Mouse (Mus musculus) fat pad, adult 2 months (tissue): ENCODE data around the gene Srrm2.

ENCODE experiments used
- DNase-seq: peaks from one replicate; pipeline ENCODE4 v3.0.0-alpha.2; 2011; ENCODE audit warnings: low read depth, low spot score; ENCODE audit errors: extremely low read depth

The Srrm2 gene

DNA sequence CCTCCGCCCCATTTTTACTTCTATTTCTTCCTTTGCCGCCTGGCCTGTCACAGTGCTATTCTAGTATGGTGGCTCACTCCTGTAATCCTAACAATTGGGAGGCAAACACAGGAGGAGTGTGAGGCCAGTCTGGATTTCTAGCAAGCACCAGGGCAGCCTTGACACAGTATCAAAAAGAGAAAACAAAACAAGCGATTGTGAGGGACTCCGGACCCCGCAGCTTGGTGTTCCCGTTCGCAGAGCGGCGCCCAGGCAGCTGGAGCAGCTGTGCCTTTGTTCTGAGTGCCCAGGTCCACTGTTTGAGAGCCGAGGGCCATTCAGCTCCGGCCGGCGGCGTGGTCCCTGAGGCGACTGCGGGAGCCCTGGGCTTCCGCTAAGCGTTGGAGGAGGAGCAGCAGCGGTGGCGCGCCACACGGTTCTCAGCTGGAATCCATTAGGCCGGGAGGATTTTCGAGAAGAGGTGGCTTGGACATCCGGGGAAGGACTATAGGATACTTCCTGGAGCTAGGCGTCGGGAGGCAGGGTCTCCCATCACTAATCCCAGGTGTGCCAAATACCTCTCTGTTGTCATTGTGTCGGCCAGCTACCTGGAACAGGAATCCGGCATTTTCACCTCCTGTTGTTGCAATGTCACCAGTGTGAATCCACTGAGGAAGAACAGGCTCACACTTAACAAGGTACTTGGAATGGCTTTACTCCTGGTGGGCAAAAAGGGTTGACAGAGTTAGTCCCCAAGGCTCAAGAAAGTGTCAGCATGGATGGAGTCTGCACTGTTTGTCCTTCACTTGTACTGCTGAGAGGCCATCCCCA is at the start of gene Srrm2:
Gene Srrm2, plus strand, starts transcription at position 264 of the 810 bp plus-strand sequence.
- DNase-seq, result no peak

DNA sequence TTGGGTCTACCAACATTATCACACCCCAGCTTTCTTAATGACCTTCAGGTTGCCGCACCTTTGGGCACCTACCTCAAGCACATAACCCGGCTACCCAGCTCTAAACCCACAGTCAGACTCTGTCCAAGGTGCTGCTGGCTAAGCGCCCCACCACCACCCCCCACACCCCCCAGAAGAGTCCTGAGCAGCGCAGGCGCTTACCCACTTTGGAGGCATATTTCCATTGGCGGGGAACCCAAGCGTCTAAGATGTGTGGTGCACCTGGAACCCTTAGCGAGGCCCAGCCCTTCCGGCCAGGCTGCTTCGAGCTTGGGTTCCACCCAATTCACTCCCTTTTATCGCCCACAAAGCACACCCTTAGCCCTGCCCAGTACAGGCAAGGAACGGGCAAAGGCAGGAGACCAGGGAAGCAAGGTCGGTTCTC is 49.7 kb upstream of the Srrm2 start, which contains the start of gene Paqr4:
Gene Paqr4, minus strand, starts transcription at position 270 of the 424 bp plus-strand sequence.
- no peak for DNase-seq

DNA sequence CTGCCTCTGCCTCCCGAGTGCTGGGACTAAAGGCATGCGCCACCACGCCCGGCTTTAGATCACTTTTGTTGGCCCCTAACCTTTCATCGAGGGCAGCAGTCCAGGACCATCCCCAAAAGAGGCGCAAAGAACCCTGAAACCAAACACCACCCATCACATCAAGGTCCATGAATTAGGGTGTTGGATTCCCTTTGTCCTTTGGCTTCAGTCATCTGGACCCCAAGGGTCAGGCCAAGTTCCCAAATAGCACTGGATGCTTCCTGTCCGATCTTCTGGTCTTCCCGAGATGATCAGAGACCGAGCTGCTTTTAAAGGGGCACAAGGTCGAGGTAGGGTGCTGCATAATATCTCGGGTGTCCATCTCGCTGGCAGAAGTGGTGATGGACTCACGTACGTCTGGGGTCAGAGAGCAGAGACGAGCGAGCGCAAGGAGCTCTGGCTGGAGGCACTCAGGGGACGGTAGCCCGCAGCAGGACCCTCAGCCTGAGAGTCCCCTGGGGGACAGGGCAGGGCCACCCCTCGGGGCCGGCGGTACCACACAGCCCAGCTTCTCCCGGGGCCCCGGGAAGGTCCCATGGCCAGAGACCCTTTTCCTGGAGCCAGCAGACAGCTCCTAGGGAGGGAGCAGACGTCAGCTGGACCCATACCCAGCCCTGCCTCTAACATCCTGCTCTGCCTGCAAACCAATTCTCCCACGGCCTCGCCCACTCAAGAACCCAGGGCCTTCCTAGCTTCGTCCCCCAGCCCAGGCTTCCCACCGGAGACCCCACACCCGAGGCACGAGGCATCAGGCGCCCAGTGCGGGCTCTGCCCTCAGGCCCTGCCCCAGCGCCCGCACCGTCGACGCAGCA is 48.7 kb upstream of the Srrm2 start:
- DNase-seq, result no peak

DNA sequence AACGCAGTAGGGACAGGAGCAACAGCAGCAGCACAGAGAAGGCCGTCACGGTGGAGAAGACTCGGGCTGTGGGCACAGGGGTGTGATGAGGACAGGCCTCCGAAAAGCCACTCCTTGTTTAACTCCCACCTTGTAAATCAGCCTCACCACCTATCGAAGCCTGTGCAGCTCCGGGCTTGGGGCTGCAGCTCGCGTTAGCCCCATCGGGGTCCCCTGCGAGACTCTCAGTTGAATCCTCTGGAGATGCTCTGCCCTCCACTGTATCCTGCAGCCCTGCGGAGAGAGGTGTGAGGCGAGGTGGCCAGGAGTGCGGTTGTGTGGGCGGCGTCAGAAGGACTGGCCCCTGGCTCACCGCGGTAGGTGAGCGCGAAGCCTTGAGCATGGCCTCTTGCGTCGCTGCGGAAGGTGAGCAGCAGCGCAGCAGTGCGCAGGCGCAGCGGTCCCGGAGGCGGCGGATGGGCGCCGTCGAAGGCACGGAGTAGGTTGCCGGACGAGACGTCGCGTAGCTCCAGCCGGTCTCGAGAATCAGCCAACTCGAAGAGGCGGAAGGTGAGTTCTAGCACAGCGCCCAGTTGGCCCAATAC is 48.0 kb upstream of the Srrm2 start:
- no peak for DNase-seq

DNA sequence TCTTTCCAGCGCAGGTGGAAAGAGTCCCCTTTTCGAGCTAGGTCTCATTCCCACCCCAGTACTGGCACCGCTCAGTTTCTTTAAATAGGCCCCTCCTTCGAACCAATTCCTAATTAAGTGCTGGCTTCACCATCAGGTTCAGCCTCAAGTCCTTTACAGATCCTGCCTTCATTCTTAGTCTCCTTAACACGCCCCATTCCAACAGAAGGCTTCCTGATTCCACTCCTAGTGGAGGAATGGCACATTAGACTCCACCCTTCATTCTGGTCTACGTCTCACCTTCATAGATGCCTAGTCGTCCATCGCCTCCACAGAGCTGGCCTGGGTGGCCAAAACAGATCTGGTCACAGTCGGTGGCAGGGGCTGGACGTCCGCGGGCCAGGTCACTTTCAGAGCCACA is 47.4 kb upstream of the Srrm2 start:
- no peak for DNase-seq

DNA sequence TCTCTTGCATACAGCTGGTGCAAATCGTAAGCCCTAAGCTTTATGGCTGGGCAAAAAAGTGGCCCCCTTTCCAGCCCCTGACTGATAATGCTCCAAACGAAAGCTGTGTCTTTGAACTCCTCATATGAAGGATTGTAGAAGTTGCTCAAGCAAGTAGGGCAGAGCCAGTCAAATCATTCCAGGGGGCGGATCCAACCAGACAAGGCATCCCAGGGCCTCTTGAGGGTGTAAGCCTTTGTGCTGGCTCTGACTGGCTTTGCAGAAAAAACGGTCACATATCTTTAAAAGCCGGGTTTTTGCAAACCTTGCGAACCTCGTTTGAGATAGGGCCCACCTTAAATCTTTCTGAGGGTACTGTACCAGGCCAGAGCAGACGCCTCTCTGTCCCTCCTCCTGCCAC is 46.3 kb upstream of the Srrm2 start:
- DNase-seq, result no peak

DNA sequence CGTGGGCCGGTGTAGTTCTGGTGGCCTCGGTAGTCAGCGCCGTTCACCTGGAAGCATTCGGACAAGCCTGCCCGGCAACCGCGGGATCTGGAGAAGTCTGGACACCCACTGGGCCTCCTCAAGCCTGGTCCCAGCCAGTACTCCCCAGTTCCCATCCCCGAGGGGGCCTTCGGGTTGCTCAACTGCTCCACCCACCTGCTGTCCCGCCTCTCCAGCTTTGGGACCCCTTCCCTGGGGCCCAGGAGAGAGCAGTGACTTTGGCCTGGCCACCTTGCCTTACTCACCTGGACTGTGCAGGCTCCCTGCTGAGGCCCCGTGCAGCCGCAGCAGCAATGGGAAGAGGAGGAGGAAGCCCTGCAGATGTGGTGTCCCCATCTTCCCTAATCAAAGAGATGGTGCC is 45.7 kb upstream of the Srrm2 start:
- no peak for DNase-seq

DNA sequence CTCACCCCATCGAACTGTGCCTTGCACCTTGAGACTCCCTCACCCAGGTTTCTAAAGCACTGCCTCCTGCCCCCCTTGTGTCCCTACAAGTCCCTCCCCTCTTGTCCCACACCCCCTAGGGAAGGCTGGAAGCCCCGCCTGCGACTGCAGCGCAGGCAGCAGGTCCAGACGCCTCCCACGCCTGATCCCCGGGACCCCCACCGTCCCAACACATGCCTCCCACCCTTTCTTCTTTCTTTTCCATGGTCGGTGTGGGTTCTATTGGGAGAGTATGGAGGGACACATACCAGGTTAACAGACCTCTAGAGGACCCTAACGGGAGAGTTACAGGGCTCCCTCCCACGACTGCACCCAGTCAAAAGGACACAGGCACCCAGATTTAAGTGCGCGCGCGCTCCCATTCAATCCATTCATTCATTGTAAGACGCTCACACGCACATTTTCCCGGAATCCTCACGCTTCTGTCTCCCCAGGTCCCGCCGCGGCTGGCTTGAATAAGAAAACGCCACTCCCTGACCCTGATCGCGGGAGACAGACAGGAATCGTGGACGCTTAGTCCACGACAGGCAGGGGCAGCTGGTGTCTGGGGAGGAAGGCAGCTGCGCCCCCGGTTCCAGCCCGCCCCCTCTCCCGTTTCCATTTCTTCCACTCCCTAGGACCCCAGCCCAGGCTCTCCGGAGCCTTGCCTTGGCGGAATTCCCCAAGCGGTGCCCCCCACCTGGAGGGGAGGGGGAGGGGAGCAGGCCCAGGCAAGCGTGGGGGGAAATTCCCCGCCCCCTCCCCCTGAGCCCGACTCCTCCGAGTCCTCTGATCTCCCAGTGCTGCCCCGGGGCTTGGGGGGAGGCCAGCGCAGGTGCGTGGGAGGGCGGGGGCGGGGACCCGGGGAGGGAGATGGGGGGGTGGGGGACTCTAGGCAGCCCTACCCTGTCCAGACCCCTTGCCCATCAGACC is 44.8 kb upstream of the Srrm2 start, which contains the start of gene Kremen2:
Gene Kremen2, minus strand, starts transcription at position 533 of the 951 bp plus-strand sequence.
- no peak for DNase-seq

DNA sequence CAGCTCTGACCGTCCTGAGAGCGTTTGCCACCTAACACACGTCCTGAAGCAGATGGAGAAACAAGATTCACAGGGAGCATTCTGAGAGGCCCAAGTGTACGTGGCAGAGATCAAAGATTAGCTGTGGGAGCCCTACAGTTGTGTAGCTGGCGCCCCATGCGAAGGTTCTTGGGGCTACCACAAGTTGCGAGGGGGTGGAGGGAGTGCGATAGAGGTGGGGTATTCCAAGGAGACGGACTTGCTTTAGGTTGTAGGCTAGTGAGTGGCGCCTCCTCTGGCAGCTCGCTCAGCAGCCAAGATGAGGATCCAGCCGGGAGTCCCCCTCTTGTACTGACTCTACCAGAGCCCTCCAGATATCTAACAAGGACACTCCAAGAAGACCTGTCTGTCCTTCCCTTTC is 44.0 kb upstream of the Srrm2 start:
- DNase-seq, result no peak

DNA sequence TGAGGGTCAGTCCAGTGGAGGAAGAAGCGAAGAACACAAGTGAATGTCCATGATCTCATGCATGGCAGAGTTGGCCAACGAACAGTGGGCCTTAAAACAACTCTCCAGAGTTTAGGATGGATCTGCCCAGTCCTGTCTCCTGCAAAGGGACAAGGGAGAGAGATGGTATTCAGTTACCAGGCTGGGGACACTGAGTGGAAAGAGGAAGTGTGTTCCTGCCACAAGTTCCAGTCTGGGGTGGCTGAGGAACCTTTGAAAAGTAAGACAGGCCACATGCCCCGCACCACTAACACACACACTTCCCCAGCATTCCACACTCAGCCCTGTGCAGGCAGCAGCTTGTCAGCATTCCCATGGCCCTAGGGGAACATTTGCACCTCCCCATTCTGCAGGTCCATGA is 43.6 kb upstream of the Srrm2 start:
- DNase-seq, result no peak

DNA sequence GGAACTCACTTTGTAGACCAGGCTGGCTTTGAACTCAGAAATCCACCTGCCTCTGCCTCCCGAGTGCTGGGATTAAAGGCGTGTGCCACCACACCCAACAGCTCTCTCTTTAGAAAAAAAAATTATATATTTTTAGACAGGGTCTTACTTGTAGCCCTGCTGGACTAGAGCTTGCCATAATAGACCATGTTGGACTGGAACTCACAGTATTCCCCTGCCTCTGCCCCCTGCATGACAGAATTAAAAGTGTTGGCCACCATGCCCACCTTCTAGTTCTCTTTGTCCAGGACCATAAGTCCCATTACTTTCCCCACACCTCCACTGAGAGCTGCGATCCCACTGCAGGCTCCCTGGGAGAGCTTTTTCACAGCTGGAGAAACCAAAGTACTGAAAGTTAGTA is 42.9 kb upstream of the Srrm2 start:
- no peak for DNase-seq

DNA sequence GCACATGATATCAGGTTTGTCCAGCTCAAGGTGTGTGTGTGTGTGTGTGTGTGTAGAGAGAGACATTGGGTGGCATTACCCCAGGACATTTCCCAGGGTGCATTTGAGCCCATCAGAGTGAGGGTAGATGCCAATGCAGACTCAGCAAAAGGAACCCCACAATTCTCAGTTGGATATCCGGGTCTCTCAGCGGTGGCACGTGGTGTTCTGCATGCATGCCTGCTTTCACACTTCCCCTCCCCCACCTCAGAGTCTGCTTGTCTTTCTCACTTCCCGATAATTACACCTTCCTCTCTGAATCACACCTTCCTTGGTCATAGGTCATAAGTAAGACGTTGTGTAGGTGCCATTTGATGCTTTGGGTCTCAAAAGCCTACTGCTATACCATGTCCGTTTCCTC is 42.3 kb upstream of the Srrm2 start:
- no peak for DNase-seq

DNA sequence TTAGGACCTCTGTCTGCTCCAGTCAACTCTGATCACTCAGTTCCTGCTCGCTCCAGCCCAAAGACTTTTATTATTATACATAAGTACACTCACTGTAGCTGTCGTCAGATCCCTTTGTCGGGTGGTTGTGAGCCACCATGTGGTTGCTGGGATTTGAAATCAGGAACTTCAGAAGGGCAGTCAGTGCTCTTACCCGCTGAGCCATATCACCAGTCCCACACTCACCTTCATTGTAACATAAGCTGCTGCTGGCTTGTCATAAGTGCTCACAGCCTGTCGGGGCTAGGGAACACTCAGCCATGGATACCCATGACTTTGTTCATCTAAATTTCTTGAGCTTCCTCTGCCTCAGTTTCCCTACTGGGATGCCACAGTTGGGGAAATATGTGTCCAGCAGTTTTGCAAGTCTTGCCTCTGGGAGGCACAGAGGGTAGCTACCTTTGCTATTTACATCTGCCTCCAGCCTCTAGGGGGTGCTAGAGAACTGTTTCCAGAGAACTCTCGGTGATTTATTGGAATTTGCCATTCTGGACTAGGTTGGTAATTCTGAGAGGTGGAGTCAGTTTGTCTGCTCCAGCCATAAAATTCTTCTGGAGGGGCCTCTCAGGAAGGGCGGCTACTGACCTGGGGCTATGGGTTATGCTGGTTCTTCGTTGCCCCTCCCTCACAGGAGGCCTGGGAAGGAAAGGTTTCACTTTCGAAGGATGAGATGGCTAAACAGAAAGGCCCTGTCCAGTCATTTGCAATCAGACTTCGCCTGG is 41.5 kb upstream of the Srrm2 start:
- no peak for DNase-seq

DNA sequence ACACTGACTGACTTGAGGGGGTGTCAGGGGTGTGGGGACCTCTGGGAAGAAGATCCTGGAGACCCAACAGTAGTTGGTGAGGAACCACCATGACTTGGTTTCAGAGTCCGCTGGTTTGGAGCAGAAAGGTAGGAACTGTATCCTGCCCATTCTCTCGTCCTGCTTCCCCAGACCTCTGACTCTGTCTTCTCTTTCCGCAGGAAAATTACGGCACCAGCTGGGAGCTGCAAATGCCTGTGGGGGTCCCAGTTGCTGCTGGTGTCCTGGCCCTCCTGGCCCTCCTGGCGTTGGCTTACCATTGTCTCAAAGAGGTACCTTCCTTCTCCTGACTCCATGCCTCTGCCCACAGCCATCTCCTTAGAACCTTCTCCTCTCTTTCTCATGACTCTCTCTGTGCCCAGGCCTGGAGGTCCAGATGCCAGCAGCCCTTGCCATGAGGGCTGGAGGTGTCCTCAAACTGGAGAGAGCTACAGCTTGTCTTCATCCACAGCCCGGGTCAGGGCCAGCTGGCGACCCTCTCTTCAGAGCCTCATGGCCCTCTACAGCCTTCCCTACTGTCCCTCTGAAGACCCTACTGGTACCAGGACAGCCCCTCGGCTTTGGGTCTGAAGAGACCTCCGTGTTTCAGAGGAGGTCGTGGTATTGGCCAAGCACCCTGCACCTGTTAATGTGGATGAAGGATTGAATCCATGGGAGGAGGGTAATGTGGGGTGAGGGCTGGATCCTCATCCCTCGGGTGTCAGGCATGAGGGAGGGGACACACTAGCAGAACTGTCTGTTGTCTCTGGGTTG is 40.7 kb upstream of the Srrm2 start:
- DNase-seq, result no peak

DNA sequence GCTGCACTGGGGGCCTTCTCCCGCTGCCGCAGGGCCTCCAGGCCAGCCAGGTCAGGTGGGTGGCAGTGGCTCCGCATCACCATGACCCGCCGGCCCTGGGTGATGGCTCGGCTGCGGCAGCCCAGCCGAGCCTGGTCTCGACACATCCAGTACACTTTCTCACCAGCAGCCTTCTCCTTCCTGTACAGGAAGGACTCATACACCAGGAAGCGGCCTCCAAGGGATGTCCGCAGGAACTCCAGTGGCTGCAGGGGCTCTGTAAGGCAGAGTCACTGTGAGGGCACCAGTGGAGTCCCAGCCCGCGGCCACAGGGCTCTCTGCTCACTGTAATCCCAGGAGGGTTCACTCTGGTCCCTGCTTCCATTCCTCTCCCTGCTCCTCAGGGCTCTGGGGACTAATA is 34.6 kb upstream of the Srrm2 start:
- no peak for DNase-seq

DNA sequence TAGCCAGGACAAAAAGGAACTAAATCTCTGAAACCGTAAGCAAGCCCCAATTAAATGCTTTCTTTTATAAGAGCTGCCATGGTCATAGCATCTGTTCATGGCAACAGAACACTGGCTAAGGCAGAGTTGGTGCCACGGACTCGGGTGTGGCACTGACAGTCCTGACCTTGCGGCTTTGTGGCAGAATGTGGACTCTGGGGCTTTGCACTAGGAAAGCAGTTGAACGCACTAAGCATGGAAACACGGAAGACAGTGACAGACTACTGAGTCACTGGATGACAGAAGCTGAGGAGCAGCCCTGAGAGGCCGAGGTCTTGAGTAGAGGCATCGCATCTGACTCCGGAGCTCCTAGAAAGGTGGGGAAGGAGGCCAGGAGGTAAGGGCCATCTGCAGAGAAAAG is 32.8 kb upstream of the Srrm2 start:
- DNase-seq, result no peak

DNA sequence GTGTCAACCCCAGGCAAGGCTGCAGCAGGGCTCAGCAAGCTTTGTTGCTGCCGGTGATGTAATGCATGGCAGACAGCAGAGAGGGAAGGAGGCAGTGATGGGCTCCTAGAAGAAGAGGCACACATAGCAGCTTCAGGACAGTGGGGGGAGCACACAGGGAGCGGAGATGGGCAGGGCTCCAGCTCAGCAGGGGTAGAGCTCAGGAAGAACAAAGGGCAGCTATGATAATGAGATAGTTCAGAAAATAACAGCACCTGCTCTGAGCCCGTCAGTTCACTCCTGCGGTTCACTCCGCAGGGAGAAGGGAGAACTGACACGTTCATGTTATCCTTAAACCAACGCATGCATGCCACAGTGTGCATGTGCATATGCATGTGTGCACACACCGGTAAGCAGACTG is 31.5 kb upstream of the Srrm2 start:
- no peak for DNase-seq

DNA sequence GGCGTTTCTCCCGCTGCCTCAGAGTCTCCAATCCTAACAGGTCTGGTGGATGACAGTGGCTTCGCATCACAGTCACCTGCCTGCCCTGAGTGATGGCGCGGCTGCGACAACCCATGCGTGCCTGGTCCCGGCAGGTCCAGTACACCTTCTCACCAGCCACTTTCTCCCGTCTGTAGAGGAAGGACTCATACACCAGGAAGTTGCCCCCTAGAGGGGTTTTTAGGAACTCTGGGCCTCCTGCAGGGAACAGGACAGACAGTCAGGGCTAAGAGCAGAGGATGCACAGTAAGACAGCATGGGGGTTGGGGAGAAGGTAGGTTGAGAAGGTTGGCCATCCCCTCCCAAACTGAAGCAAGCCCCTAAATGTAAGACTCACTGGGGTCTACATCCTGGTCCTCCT is 30.1 kb upstream of the Srrm2 start:
- DNase-seq, result no peak

DNA sequence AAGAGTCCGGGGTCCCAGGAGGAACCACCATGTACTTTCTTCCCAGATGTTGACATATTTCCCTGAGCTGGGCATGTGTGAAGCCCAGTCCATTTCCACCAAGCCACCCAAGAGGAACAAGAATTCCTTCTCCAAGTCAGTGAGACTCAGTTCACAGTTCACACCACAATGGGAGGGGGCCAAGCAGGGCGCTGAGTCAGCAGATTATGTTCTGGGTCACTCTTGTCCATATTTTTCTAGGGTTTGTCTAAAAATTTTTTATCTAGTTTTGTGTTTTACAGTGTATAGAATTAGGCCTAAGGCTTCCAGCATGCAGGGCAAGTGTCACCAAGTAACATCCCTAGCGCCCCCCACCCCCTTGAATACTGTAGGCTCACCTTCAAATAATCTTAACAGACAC is 29.2 kb upstream of the Srrm2 start:
- DNase-seq, result no peak
